Mouse (Mus musculus) intestine, embryonic 15.5 days (tissue): ENCODE measurements at regions not wholly inside any gene's neighbourhood (a gene's known extent, or its start where the extent isn't known, plus 50 kb on each side); places are given as distances from the start of the nearest gene placed in this dataset.

Source experiments
- ATAC-seq: fragments of 200-750 bp; cut with Nextera tagmentation; 2 replicates; pipeline ENCODE4 v1.8.0; 2017; ENCODE audit warnings: moderate TSS enrichment, moderate library complexity
- H3K27ac ChIP-seq: fragments of 300-500 bp; sonication (generic); 2 replicates; pipeline ENCODE4 v1.5.1; 2015; ENCODE audit warnings: mild to moderate bottlenecking, inconsistent platforms
- H3K27me3 ChIP-seq: fragments of 300-500 bp; sonication (generic); replicated peaks from 2 replicates; pipeline ENCODE4 v1.6.1; 2015; ENCODE audit warnings: inconsistent platforms
- H3K36me3 ChIP-seq: fragments of 300-500 bp; sonication (generic); 2 replicates; pipeline ENCODE4 v1.6.1; 2015; ENCODE audit warnings: inconsistent platforms
- H3K4me1 ChIP-seq: fragments of 300-500 bp; sonication (generic); replicated peaks from 2 replicates; pipeline ENCODE4 v1.6.1; 2015; ENCODE audit warnings: inconsistent platforms
- H3K4me2 ChIP-seq: fragments of 300-500 bp; sonication (generic); replicated peaks from 2 replicates; pipeline ENCODE4 v1.6.1; 2015; ENCODE audit warnings: mild to moderate bottlenecking, inconsistent platforms
- H3K4me3 ChIP-seq: fragments of 300-500 bp; sonication (generic); replicated peaks from 2 replicates; pipeline ENCODE4 v1.5.1; 2015; ENCODE audit warnings: inconsistent platforms
- H3K9ac ChIP-seq: fragments of 300-500 bp; sonication (generic); 2 replicates; pipeline ENCODE4 v1.6.1; 2015; ENCODE audit warnings: inconsistent platforms
- H3K9me3 ChIP-seq: fragments of 300-500 bp; sonication (generic); 2 replicates; pipeline ENCODE4 v1.6.1; 2016; ENCODE audit warnings: inconsistent platforms
- WGBS: fragments of 180-500 bp; shearing (Covaris S2); methylation state at CpG from one replicate; pipeline ENCODE4 v1.1.7; 2015; 5-methylcytosine and 5-hydroxymethylcytosine counted together

- ATAC-seq, result no peak
- Histone ChIP-seq H3K27ac (no peak overlapping the region), H3K9ac (no peak overlapping the region), H3K9me3 (no peaks in the 10 kb centered on the region), H3K27me3 (no peaks in the 10 kb centered on the region), H3K4me1 (no peaks in the 10 kb centered on the region), H3K36me3 (no peaks in the 10 kb centered on the region), H3K4me3 (no peak overlapping the region), H3K4me2 (no peak overlapping the region)
- WGBS, result 89% methylated on average over 2 of the region's 2 CpGs
These were observed 382.5 kb upstream of the Rack1 start for GRCm38 (mm10) chr11:48417615-48418014.

DNA sequence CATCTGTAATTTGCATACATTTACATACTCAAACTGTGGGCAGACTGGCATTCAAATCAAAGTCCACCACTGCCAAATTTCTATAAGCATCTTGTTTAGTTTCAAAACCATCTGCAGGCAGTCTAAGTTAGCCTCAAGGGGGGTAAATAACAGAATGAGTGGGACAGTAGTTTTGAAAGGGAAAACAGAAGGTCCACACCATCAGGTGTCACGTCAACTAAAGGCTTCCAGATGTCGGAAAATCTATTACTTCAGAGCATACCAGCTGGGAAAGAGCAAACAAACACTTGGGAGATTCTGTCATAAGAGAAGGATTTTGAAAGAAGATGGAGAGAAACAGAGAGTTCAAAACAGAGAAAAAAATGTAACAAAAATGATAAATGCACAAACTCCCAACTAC lies 402.1 kb upstream of the Rack1 start:
- ATAC-seq, result no peak
- no peaks in the 10 kb centered on the region for H3K4me1 ChIP-seq
- H3K9ac ChIP-seq, result no peak overlapping the region
- H3K36me3 ChIP-seq, result no peaks in the 10 kb centered on the region
- WGBS, result 60% methylated on average over 2 of the region's 2 CpGs
- no peaks in the 10 kb centered on the region for H3K9me3 ChIP-seq
- H3K4me3 ChIP-seq, result no peak overlapping the region
- no peak overlapping the region for H3K27ac ChIP-seq
- H3K4me2 ChIP-seq, result no peak overlapping the region
- no peaks in the 10 kb centered on the region for H3K27me3 ChIP-seq

- Histone ChIP-seq H3K36me3 (no peaks in the 10 kb centered on the region), H3K27ac (no peak overlapping the region), H3K4me2 (no peak overlapping the region), H3K27me3 (no peaks in the 10 kb centered on the region), H3K4me3 (no peak overlapping the region), H3K9ac (no peak overlapping the region), H3K4me1 (no peaks in the 10 kb centered on the region), H3K9me3 (no peaks in the 10 kb centered on the region)
- ATAC-seq, result no peak
- WGBS, result 64% methylated on average over 4 of the region's 4 CpGs
These were observed 392.7 kb upstream of the Sgcd start for GRCm38 (mm10) chr11:48381489-48381888.

GRCm38 (mm10) chr11:48378044-48378443 lies 389.3 kb upstream of the Sgcd start:
- Histone ChIP-seq H3K4me2 (no peak overlapping the region), H3K36me3 (no peaks in the 10 kb centered on the region), H3K9me3 (no peaks in the 10 kb centered on the region), H3K4me1 (no peaks in the 10 kb centered on the region), H3K4me3 (no peak overlapping the region), H3K27ac (no peak overlapping the region), H3K27me3 (no peaks in the 10 kb centered on the region), H3K9ac (no peak overlapping the region)
- 50% methylated on average over 4 of the region's 4 CpGs for whole genome bisulfite sequencing
- no peak for ATAC-seq

- no peak for ATAC-seq
- H3K27ac ChIP-seq, result no peak overlapping the region
- no peak overlapping the region for H3K4me2 ChIP-seq
- no peak overlapping the region for H3K4me3 ChIP-seq
- no peaks in the 10 kb centered on the region for H3K27me3 ChIP-seq
- H3K9ac ChIP-seq, result no peak overlapping the region
- H3K9me3 ChIP-seq, result no peaks in the 10 kb centered on the region
- H3K36me3 ChIP-seq, result no peaks in the 10 kb centered on the region
- H3K4me1 ChIP-seq, result no peaks in the 10 kb centered on the region
These were observed 388.5 kb upstream of the Sgcd start for GRCm38 (mm10) chr11:48377269-48377668.

GRCm38 (mm10) chr11:48351349-48352023 lies 362.7 kb upstream of the Sgcd start:
- no peaks in the 10 kb centered on the region for H3K36me3 ChIP-seq
- WGBS, result 84% methylated on average over 4 of the region's 4 CpGs
- no peaks in the 10 kb centered on the region for H3K9me3 ChIP-seq
- H3K9ac ChIP-seq, result no peak overlapping the region
- no peaks in the 10 kb centered on the region for H3K27me3 ChIP-seq
- H3K4me3 ChIP-seq, result no peak overlapping the region
- no peak for ATAC-seq
- H3K4me1 ChIP-seq, result no peaks in the 10 kb centered on the region
- H3K4me2 ChIP-seq, result no peak overlapping the region
- H3K27ac ChIP-seq, result no peak overlapping the region

DNA sequence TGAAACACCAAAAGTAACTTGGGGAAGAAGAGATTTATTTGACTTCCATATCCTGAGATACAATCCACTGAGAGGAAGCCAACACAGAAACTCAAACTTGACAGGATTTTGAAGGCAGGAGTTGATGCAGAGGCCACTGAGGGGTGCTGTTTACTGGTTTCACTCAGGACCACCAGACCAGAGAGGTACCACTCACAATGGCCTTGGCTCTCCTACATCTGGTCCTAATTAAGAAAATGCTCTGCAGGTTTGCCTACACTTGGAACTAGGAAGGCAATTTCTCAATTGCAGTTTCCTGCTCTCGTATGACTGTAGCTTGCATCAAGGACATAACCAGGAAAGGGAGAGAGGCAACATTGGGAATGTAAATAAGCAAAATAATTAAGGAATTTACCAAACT lies 325.7 kb upstream of the Sgcd start:
- H3K9me3 ChIP-seq, result no peaks in the 10 kb centered on the region
- no peak overlapping the region for H3K9ac ChIP-seq
- H3K4me3 ChIP-seq, result no peak overlapping the region
- H3K27me3 ChIP-seq, result no peaks in the 10 kb centered on the region
- H3K4me2 ChIP-seq, result no peak overlapping the region
- WGBS, result 58% methylated on average over 1 of the region's 1 CpGs
- no peaks in the 10 kb centered on the region for H3K4me1 ChIP-seq
- no peaks in the 10 kb centered on the region for H3K36me3 ChIP-seq
- no peak for ATAC-seq
- H3K27ac ChIP-seq, result no peak overlapping the region

DNA sequence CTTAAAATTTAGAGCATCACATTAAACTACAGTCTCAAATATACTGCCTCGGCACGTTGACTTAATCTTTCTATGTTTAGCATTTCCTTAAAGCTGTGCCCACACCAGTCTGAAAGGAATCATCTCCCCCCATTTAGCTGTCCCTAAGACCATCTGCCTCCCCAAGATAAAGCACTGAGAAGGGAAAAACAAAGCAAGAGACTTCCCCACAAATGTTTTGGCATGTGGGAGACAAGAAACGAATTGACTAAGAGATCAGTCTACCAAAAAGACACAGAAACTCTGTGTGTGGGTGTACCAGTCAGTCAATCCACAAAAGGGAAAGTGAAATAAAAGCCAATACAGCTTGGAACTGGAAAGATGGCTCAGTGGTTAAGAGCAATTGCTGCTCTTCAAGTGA lies 306.6 kb upstream of the Sgcd start:
- WGBS, result 70% methylated on average over 3 of the region's 3 CpGs
- ATAC-seq, result no peak
- no peak overlapping the region for H3K4me3 ChIP-seq
- no peak overlapping the region for H3K4me2 ChIP-seq
- no peaks in the 10 kb centered on the region for H3K27me3 ChIP-seq
- no peaks in the 10 kb centered on the region for H3K9me3 ChIP-seq
- H3K4me1 ChIP-seq, result no peaks in the 10 kb centered on the region
- H3K36me3 ChIP-seq, result no peaks in the 10 kb centered on the region
- no peak overlapping the region for H3K9ac ChIP-seq
- H3K27ac ChIP-seq, result no peak overlapping the region

DNA sequence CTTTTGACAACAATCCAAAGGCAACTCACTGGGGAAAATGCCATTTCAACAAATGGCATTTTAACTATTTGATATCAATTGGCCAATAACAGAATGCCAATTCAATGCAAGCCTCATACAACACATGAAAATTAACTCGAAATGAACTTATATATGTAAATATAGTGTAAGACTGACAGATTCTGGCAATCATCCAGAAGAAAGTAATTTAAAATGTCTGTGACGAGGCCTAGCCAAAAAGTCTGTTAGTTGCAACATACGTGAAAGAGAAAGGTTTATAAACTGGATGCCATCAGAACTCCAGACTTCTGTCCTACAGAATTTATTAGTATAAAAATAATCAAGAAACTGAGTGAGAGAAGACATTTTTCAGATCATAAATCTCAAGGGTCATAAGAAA lies 273.7 kb upstream of the Sgcd start:
- Histone ChIP-seq H3K9me3 (no peaks in the 10 kb centered on the region), H3K4me2 (no peak overlapping the region), H3K4me3 (no peak overlapping the region), H3K9ac (no peak overlapping the region), H3K36me3 (no peaks in the 10 kb centered on the region), H3K27ac (no peak overlapping the region), H3K27me3 (no peaks in the 10 kb centered on the region), H3K4me1 (no peaks in the 10 kb centered on the region)
- WGBS, result 69% methylated on average over 3 of the region's 3 CpGs
- no peak for ATAC-seq

DNA sequence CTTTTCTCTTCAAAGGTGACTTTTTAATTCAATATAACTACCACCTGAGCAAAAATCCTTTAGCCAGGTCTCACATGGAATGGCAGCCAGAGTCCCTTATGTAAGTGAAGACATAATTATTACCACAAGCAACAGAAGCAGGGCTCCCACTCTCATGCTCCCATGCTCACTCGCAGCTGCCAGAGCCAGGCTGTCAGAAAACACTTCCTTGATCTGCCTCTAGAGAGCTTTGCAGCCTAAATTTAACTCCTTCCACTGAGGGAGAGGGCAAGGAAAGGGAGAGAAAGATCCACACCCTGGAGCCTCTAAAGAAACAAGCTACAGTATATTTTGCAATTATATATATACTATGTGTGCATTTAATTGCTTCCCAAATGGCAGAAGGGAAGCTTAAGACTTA lies 272.3 kb upstream of the Sgcd start:
- Histone ChIP-seq H3K27me3 (no peaks in the 10 kb centered on the region), H3K4me1 (no peaks in the 10 kb centered on the region), H3K36me3 (no peaks in the 10 kb centered on the region), H3K9me3 (no peaks in the 10 kb centered on the region), H3K27ac (no peak overlapping the region), H3K4me3 (no peak overlapping the region), H3K4me2 (no peak overlapping the region), H3K9ac (no peak overlapping the region)
- WGBS, result 19% methylated on average over 1 of the region's 1 CpGs
- ATAC-seq, result no peak

GRCm38 (mm10) chr11:48250678-48251317 lies 262.0 kb upstream of the Sgcd start:
- H3K9me3 ChIP-seq, result no peaks in the 10 kb centered on the region
- ATAC-seq, result no peak
- no peak overlapping the region for H3K4me2 ChIP-seq
- H3K27ac ChIP-seq, result no peak overlapping the region
- WGBS, result 69% methylated on average over 4 of the region's 4 CpGs
- no peaks in the 10 kb centered on the region for H3K27me3 ChIP-seq
- no peaks in the 10 kb centered on the region for H3K4me1 ChIP-seq
- no peak overlapping the region for H3K9ac ChIP-seq
- no peak overlapping the region for H3K4me3 ChIP-seq
- H3K36me3 ChIP-seq, result no peaks in the 10 kb centered on the region

- 37% methylated on average over 1 of the region's 1 CpGs for WGBS
- Histone ChIP-seq H3K9ac (no peak overlapping the region), H3K4me1 (no peaks in the 10 kb centered on the region), H3K4me3 (no peak overlapping the region), H3K27ac (no peak overlapping the region), H3K9me3 (no peaks in the 10 kb centered on the region), H3K4me2 (no peak overlapping the region), H3K36me3 (no peaks in the 10 kb centered on the region), H3K27me3 (no peaks in the 10 kb centered on the region)
- no peak for ATAC-seq
These were observed 260.5 kb upstream of the Sgcd start for GRCm38 (mm10) chr11:48249315-48249714.

- no peaks in the 10 kb centered on the region for H3K9me3 ChIP-seq
- H3K27ac ChIP-seq, result no peak overlapping the region
- ATAC-seq, result no peak
- no peaks in the 10 kb centered on the region for H3K4me1 ChIP-seq
- H3K4me3 ChIP-seq, result no peak overlapping the region
- H3K4me2 ChIP-seq, result no peak overlapping the region
- 80% methylated on average over 4 of the region's 4 CpGs for WGBS
- no peaks in the 10 kb centered on the region for H3K27me3 ChIP-seq
- no peaks in the 10 kb centered on the region for H3K36me3 ChIP-seq
- H3K9ac ChIP-seq, result no peak overlapping the region
These were observed 232.4 kb upstream of the Sgcd start for GRCm38 (mm10) chr11:48221156-48221555.
